Mouse (Mus musculus) megakaryocyte, embryonic 14.5 days (primary cell): ENCODE results near the gene Hhipl1. TPM values are rescaled to one million over a fixed set of nuclear protein-coding genes. Genes with fewer than 3 reads are reported as not detected.

ENCODE experiments used
- H3K27me3 ChIP-seq: replicated peaks from 2 replicates; pipeline ENCODE3; 2012; ENCODE audit warnings: inconsistent platforms
- H3K36me3 ChIP-seq: replicated peaks from 2 replicates; pipeline ENCODE3; 2012; ENCODE audit warnings: low read length, inconsistent platforms, mixed read lengths
- H3K4me1 ChIP-seq: 2 replicates; pipeline ENCODE4 v1.6.1; 2012; ENCODE audit warnings: inconsistent platforms
- H3K4me3 ChIP-seq: replicated peaks from 2 replicates; pipeline ENCODE3; 2012; ENCODE audit warnings: moderate library complexity, mild to moderate bottlenecking, inconsistent platforms
- H3K9me3 ChIP-seq: 2 replicates; pipeline ENCODE4 v1.6.1; 2012; ENCODE audit warnings: inconsistent platforms
- FLI1 ChIP-seq: IDR thresholded peaks from 2 replicates; pipeline ENCODE4 v1.6.1; 2012; ENCODE audit warnings: low read length, inconsistent platforms, mixed read lengths
- GATA1 ChIP-seq: IDR thresholded peaks from 3 replicates; pipeline ENCODE4 v1.6.1; 2012; ENCODE audit warnings: mixed read lengths, low read length, inconsistent platforms, borderline replicate concordance
- polyA plus RNA-seq: library from polyadenylated mRNA; stranded (reverse); fragments of >175 nt; gene quantifications from 2 replicates; pipeline ENCODE4 v1.2.3, GENCODE M21; 2012; ENCODE audit warnings: low replicate concordance; ENCODE audit not compliant: insufficient read depth

The Hhipl1 gene
- polyA plus RNA-seq, 1 experiment = not detected

GRCm38 (mm10) chr12:108327889-108328491, 21.9 kb downstream of the Hhipl1 start:
- no peaks in the 10 kb centered on the region for H3K36me3 ChIP-seq
- peaks cover 10% of the 10 kb centered on the region for H3K4me1 ChIP-seq
- H3K27me3 ChIP-seq = peaks cover 80% of the 10 kb centered on the region
- TF ChIP-seq GATA1 (no peak), FLI1 (no peak)
- no peaks in the 10 kb centered on the region for H3K9me3 ChIP-seq
- H3K4me3 ChIP-seq = peak overlapping the region; percentile 72

GRCm38 (mm10) chr12:108333056-108333455, 27.0 kb downstream of the Hhipl1 start:
- Histone ChIP-seq H3K36me3 (no peaks in the 10 kb centered on the region), H3K4me3 (peak overlapping the region; percentile 92), H3K4me1 (peaks cover 24% of the 10 kb centered on the region), H3K9me3 (0 out of 2 replicates have a peak, but pooled peaks cover 3% of the 10 kb centered on the region), H3K27me3 (peaks cover 92% of the 10 kb centered on the region)
- TF ChIP-seq FLI1 = no peak
- no peak for TF ChIP-seq GATA1

GRCm38 (mm10) chr12:108333481-108333882, 27.4 kb downstream of the Hhipl1 start:
- peaks cover 22% of the 10 kb centered on the region for H3K4me1 ChIP-seq
- 0 out of 2 replicates have a peak, but pooled peaks cover 3% of the 10 kb centered on the region for H3K9me3 ChIP-seq
- H3K27me3 ChIP-seq = peaks cover 92% of the 10 kb centered on the region
- peak overlapping the region; percentile 92 for H3K4me3 ChIP-seq
- no peaks in the 10 kb centered on the region for H3K36me3 ChIP-seq
- TF ChIP-seq GATA1 = no peak
- TF ChIP-seq FLI1 = no peak

DNA sequence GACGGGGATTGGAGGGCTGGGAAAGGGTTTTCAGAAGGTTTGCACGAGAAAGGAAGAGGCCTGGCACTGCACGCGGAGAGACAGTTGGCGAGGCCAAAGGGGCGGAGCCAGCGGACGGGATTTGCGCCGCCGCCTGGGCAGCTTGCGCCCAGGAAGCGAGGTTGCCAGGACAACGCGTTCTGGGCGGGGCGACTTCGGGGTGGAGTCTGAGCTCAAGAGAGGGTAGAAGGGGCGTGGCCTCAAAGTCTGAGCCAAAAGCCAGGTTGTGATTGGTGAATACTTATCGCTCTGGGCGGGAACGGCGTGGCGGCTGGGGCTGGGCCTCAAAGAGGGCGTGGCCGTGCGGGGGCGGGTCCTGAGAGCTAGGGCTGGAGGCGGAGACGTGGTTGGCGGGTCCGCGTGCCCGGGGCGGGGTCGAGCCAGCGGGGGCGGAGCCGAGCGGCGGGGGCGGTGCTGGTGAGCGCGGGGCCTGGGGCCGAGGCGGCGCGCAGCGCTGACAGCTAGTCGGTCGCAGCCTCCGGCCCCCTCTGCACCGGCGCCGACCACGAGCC, 27.9 kb downstream of the Hhipl1 start, which contains the start of gene Cyp46a1:
Gene Cyp46a1, plus strand, starts transcription at position 487 of the 551 bp plus-strand sequence.
- H3K36me3 ChIP-seq = no peaks in the 10 kb centered on the region
- H3K27me3 ChIP-seq = peaks cover 92% of the 10 kb centered on the region
- 0 out of 2 replicates have a peak, but pooled peaks cover 3% of the 10 kb centered on the region for H3K9me3 ChIP-seq
- peaks cover 26% of the 10 kb centered on the region for H3K4me1 ChIP-seq
- H3K4me3 ChIP-seq = peak within 1 kb of the TSS; percentile 92
- TF ChIP-seq GATA1 (no peak), FLI1 (no peak)

DNA sequence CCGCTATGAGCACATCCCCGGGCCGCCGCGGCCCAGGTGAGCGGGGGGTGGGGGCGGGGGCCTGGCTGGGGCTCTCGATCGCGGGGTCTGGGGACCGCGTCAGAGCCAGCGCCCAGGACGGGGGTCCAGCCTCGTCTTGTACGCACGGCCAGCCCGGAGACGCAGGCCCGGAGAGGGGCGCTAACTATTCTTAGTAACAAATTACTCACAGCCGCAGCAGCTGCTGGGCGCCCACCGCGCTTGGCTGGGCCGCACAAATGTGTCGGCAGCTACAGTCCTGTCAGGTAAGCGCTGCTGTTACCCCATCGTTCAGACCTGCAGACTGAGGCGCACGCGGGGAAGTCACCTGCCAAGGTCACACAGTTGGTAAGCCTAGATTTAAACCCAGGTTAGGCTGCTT, 28.5 kb downstream of the Hhipl1 start:
- Histone ChIP-seq H3K9me3 (0 out of 2 replicates have a peak, but pooled peaks cover 3% of the 10 kb centered on the region), H3K4me1 (peaks cover 27% of the 10 kb centered on the region), H3K4me3 (peak overlapping the region; percentile 92), H3K27me3 (peaks cover 93% of the 10 kb centered on the region), H3K36me3 (no peaks in the 10 kb centered on the region)
- TF ChIP-seq FLI1 (no peak), GATA1 (no peak)

GRCm38 (mm10) chr12:108338572-108339190, 32.6 kb downstream of the Hhipl1 start:
- Histone ChIP-seq H3K4me3 (peak overlapping the region; percentile 42), H3K9me3 (0 out of 2 replicates have a peak, but pooled peaks cover 3% of the 10 kb centered on the region), H3K4me1 (peaks cover 18% of the 10 kb centered on the region), H3K36me3 (no peaks in the 10 kb centered on the region), H3K27me3 (peaks cover 86% of the 10 kb centered on the region)
- no peak for TF ChIP-seq FLI1
- TF ChIP-seq GATA1 = no peak

GRCm38 (mm10) chr12:108348151-108348550, 42.1 kb downstream of the Hhipl1 start:
- H3K9me3 ChIP-seq = 0 out of 2 replicates have a peak, but pooled peaks cover 7% of the 10 kb centered on the region
- H3K27me3 ChIP-seq = peaks cover 67% of the 10 kb centered on the region
- H3K4me1 ChIP-seq = no peaks in the 10 kb centered on the region
- H3K36me3 ChIP-seq = no peaks in the 10 kb centered on the region
- TF ChIP-seq FLI1 = no peak
- no peak for TF ChIP-seq GATA1
- no peak overlapping the region for H3K4me3 ChIP-seq

- Histone ChIP-seq H3K9me3 (0 out of 2 replicates have a peak, but pooled peaks cover 7% of the 10 kb centered on the region), H3K36me3 (no peaks in the 10 kb centered on the region), H3K4me1 (no peaks in the 10 kb centered on the region), H3K27me3 (peaks cover 72% of the 10 kb centered on the region), H3K4me3 (no peak overlapping the region)
- TF ChIP-seq GATA1 = no peak
- TF ChIP-seq FLI1 = no peak
Measured at GRCm38 (mm10) chr12:108349026-108349425, 43.0 kb downstream of the Hhipl1 start.

GRCm38 (mm10) chr12:108350931-108351330, 44.9 kb downstream of the Hhipl1 start:
- Histone ChIP-seq H3K36me3 (no peaks in the 10 kb centered on the region), H3K4me3 (no peak overlapping the region), H3K27me3 (peaks cover 72% of the 10 kb centered on the region), H3K9me3 (peaks cover 15% of the 10 kb centered on the region), H3K4me1 (no peaks in the 10 kb centered on the region)
- TF ChIP-seq GATA1 = no peak
- no peak for TF ChIP-seq FLI1

- Histone ChIP-seq H3K36me3 (no peaks in the 10 kb centered on the region), H3K4me1 (no peaks in the 10 kb centered on the region), H3K4me3 (no peak overlapping the region), H3K9me3 (peaks cover 17% of the 10 kb centered on the region), H3K27me3 (peaks cover 76% of the 10 kb centered on the region)
- TF ChIP-seq FLI1 (no peak), GATA1 (no peak)
Measured at GRCm38 (mm10) chr12:108352371-108353136, 46.5 kb downstream of the Hhipl1 start.
